Mouse (Mus musculus) CH12.LX (cell line): ENCODE measurements around the gene Olfr1360. TPM values are rescaled to one million over a fixed set of nuclear protein-coding genes. Genes with fewer than 3 reads are reported as not detected.
"Not testable (repeated sequence)": the region's sequence is repeated elsewhere in the genome, so short reads cannot be mapped to it uniquely, and the experiment has no call there.

Experiments
- DNase-seq: peaks from one replicate; pipeline ENCODE4 v3.0.0-alpha.2; 2013; ENCODE audit errors: extremely low read depth
- H3K27ac ChIP-seq: 2 replicates; pipeline ENCODE4 v1.5.1; 2012; ENCODE audit warnings: low read depth, mild to moderate bottlenecking, control low read depth, moderate library complexity; ENCODE audit not compliant: insufficient read depth
- H3K27me3 ChIP-seq: replicated peaks from 2 replicates; pipeline ENCODE3; 2012; ENCODE audit warnings: inconsistent platforms
- H3K36me3 ChIP-seq, 2 experiments: replicated peaks in 1 of 2; 2 replicates each; pipeline versions ENCODE3 to v1.6.1; 2012; ENCODE audit warnings: inconsistent platforms in 1 of 2, low read length in 1 of 2, mild to moderate bottlenecking in 1 of 2, mixed read lengths in 1 of 2, moderate library complexity in 1 of 2; ENCODE audit not compliant: control insufficient read depth in 1 of 2, insufficient read depth in 1 of 2
- H3K4me1 ChIP-seq, 2 experiments: 2 replicates each; pipeline ENCODE4 v1.6.1; 2012; ENCODE audit warnings: inconsistent platforms in 1 of 2, moderate library complexity in 1 of 2; ENCODE audit not compliant: insufficient read depth in 2 of 2, control insufficient read depth in 1 of 2
- H3K4me2 ChIP-seq: 2 replicates; pipeline ENCODE4 v1.6.1; 2012; ENCODE audit warnings: low read depth, mild to moderate bottlenecking, control low read depth; ENCODE audit not compliant: poor library complexity, insufficient read depth, severe bottlenecking
- H3K4me3 ChIP-seq, 3 experiments: fragments of 150-350 bp in 1 of 3; sonication (generic) in 1 of 3; replicated peaks in 1 of 3; 2 replicates each; pipeline versions ENCODE3 to v1.5.1; 2011 to 2012; ENCODE audit warnings: low read depth in 2 of 3, low read length in 2 of 3, mild to moderate bottlenecking in 2 of 3, moderate library complexity in 2 of 3, control low read depth in 1 of 3, improper control_type of control experiment in 1 of 3, inconsistent platforms in 1 of 3, mixed read lengths in 1 of 3; ENCODE audit not compliant: poor library complexity in 1 of 3
- H3K79me2 ChIP-seq: replicated peaks from 2 replicates; pipeline ENCODE4 v1.6.1; 2012; ENCODE audit warnings: mild to moderate bottlenecking, moderate library complexity; ENCODE audit not compliant: control insufficient read depth, poor library complexity, insufficient read depth, severe bottlenecking; ENCODE audit errors: extremely low read depth
- H3K9ac ChIP-seq: 2 replicates; pipeline ENCODE4 v1.6.1; 2012; ENCODE audit warnings: low read depth, mild to moderate bottlenecking, control low read depth, moderate library complexity; ENCODE audit not compliant: insufficient read depth
- H3K9me3 ChIP-seq: replicated peaks from 2 replicates; pipeline ENCODE3; 2012; ENCODE audit warnings: low read length, inconsistent platforms, mixed read lengths
- BHLHE40 ChIP-seq: IDR thresholded peaks from 2 replicates; pipeline ENCODE4 v1.6.1; 2011; ENCODE audit warnings: mild to moderate bottlenecking, low read depth, low read length, improper control_type of control experiment
- CHD1 ChIP-seq: IDR thresholded peaks from 2 replicates; pipeline ENCODE4 v1.6.1; 2012; ENCODE audit warnings: low read depth, low read length, improper control_type of control experiment, inconsistent platforms
- CHD2 ChIP-seq: IDR thresholded peaks from 2 replicates; pipeline ENCODE4 v1.6.1; 2011; ENCODE audit warnings: low read length, improper control_type of control experiment
- E2F4 ChIP-seq: IDR thresholded peaks from 2 replicates; pipeline ENCODE4 v1.6.1; 2011; ENCODE audit warnings: low read depth, low read length, improper control_type of control experiment; ENCODE audit not compliant: insufficient replicate concordance
- ELF1 ChIP-seq: IDR thresholded peaks from 2 replicates; pipeline ENCODE4 v1.6.1; 2014; ENCODE audit warnings: low read depth, mild to moderate bottlenecking, inconsistent platforms, low read length, improper control_type of control experiment
- EP300 ChIP-seq: IDR thresholded peaks from 2 replicates; pipeline ENCODE4 v1.6.1; 2011; ENCODE audit warnings: low read length, improper control_type of control experiment
- ETS1 ChIP-seq: conservative IDR thresholded peaks from 2 replicates; pipeline ENCODE4 v1.6.1; 2012; ENCODE audit warnings: low read depth, mild to moderate bottlenecking, inconsistent platforms, low read length, improper control_type of control experiment, moderate library complexity
- KAT2A ChIP-seq: IDR thresholded peaks from 2 replicates; pipeline ENCODE4 v1.6.1; 2012; ENCODE audit warnings: low read length, improper control_type of control experiment, inconsistent platforms; ENCODE audit not compliant: insufficient replicate concordance
- MAFK ChIP-seq: IDR thresholded peaks from 2 replicates; pipeline ENCODE4 v1.6.1; 2011; ENCODE audit warnings: low read length, improper control_type of control experiment; ENCODE audit not compliant: insufficient replicate concordance
- MAZ ChIP-seq: IDR thresholded peaks from 2 replicates; pipeline ENCODE4 v1.6.1; 2012; ENCODE audit warnings: low read depth, mild to moderate bottlenecking, inconsistent platforms, low read length, improper control_type of control experiment, moderate library complexity
- MEF2A ChIP-seq: IDR thresholded peaks from 2 replicates; pipeline ENCODE4 v1.6.1; 2014; ENCODE audit warnings: low read depth, mild to moderate bottlenecking, inconsistent platforms, low read length, improper control_type of control experiment, borderline replicate concordance
- MXI1 ChIP-seq: IDR thresholded peaks from 2 replicates; pipeline ENCODE4 v1.6.1; 2011; ENCODE audit warnings: mild to moderate bottlenecking, low read depth, low read length, improper control_type of control experiment
- MYC ChIP-seq: IDR thresholded peaks from 2 replicates; pipeline ENCODE4 v1.6.1; 2011; ENCODE audit warnings: low read depth, mild to moderate bottlenecking, improper control_type of control experiment, low read length
- NELFE ChIP-seq: IDR thresholded peaks from 2 replicates; pipeline ENCODE4 v1.6.1; 2011; ENCODE audit warnings: low read depth, low read length, improper control_type of control experiment
- NRF1 ChIP-seq: IDR thresholded peaks from 2 replicates; pipeline ENCODE4 v1.6.1; 2014; ENCODE audit warnings: low read depth, mild to moderate bottlenecking, inconsistent platforms, low read length, improper control_type of control experiment, moderate library complexity
- POLR2A ChIP-seq: IDR thresholded peaks from 2 replicates; pipeline ENCODE4 v1.6.1; 2011; ENCODE audit warnings: low read depth, mild to moderate bottlenecking, improper control_type of control experiment, low read length
- POLR2AphosphoS2 ChIP-seq: IDR thresholded peaks from 2 replicates; pipeline ENCODE4 v1.6.1; 2011; ENCODE audit warnings: low read depth, low read length, improper control_type of control experiment
- RAD21 ChIP-seq: IDR thresholded peaks from 2 replicates; pipeline ENCODE4 v1.6.1; 2011; ENCODE audit warnings: low read depth, mild to moderate bottlenecking, low read length, improper control_type of control experiment, moderate library complexity
- RCOR1 ChIP-seq: conservative IDR thresholded peaks from 2 replicates; pipeline ENCODE4 v1.6.1; 2012; ENCODE audit warnings: low read depth, mild to moderate bottlenecking, inconsistent platforms, low read length, improper control_type of control experiment
- SIN3A ChIP-seq: IDR thresholded peaks from 2 replicates; pipeline ENCODE4 v1.6.1; 2012; ENCODE audit warnings: low read length, improper control_type of control experiment, inconsistent platforms
- TBP ChIP-seq: conservative IDR thresholded peaks from 2 replicates; pipeline ENCODE4 v1.6.1; 2011; ENCODE audit warnings: low read depth, low read length, improper control_type of control experiment
- TCF12 ChIP-seq: IDR thresholded peaks from 2 replicates; pipeline ENCODE4 v1.6.1; 2014; ENCODE audit warnings: low read depth, mild to moderate bottlenecking, inconsistent platforms, low read length, improper control_type of control experiment
- UBTF ChIP-seq: IDR thresholded peaks from 2 replicates; pipeline ENCODE4 v1.6.1; 2012; ENCODE audit warnings: low read depth, mild to moderate bottlenecking, inconsistent platforms, low read length, improper control_type of control experiment, moderate library complexity
- USF2 ChIP-seq: conservative IDR thresholded peaks from 2 replicates; pipeline ENCODE4 v1.6.1; 2011; ENCODE audit warnings: low read depth, low read length, improper control_type of control experiment
- ZMIZ1 ChIP-seq: IDR thresholded peaks from 2 replicates; pipeline ENCODE4 v1.6.1; 2012; ENCODE audit warnings: low read depth, mild to moderate bottlenecking, inconsistent platforms, low read length, improper control_type of control experiment
- dilution Hi-C: fragments of 300-500 bp; cut with MboI; formaldehyde crosslinking; loops from 2 replicates; pipeline ENCODE4 v1.14.3; 2020; ENCODE audit warnings: low sequenced_read_pairs; ENCODE audit not compliant: extremely low pct_unique_long_range_greater_than_20kb, extremely low pct_ligation_motif_present
- in situ Hi-C: fragments of 300-500 bp; cut with MboI; formaldehyde crosslinking; loops from 3 replicates; pipeline ENCODE4 v1.14.3; 2019; ENCODE audit warnings: low sequenced_read_pairs, low pct_ligation_motif_present, low pct_unique_long_range_greater_than_20kb, mixed read lengths
- polyA plus RNA-seq: library from polyadenylated mRNA; unstranded; fragments of >175 nt; gene quantifications from 2 replicates; pipeline ENCODE4 v1.2.1, GENCODE M21; 2012; ENCODE audit warnings: low read depth; ENCODE audit not compliant: insufficient read length
- total RNA-seq, 2 experiments: library from RNA; depleted of rRNA; stranded (reverse); fragments of 300-350 nt in 1 of 2; fragments of >200 nt in 1 of 2; gene quantifications; 2 replicates each; pipeline ENCODE4 v1.2.3; 2012 to 2014

Olfr1360 gene
- total and polyA plus RNA-seq, 3 experiments: not detected

- H3K27ac ChIP-seq: peak within 1 kb of the TSS; percentile 95
- DNase-seq: peak; percentile 96
- in situ Hi-C loops: loop anchor here (25.0 kb wide), 2 partner anchors 221 to 329 kb away; partner anchors contain the start of gene Zfp184
- TF ChIP-seq CHD2 (peak; percentile 88), RCOR1 (peak; percentile 76; the same call in 1 of the 2 replicates), KAT2A (0 out of 2 replicates have a peak, but pooled peaks have one; percentile 16), NRF1 (peak; percentile 49), UBTF (0 out of 2 replicates have a peak, but pooled peaks have one; percentile 84), MEF2A (peak; percentile 28; the same call in 1 of the 2 replicates), ZMIZ1 (peak; percentile 31), NELFE (peak; percentile 13), MYC (0 out of 2 replicates have a peak, but pooled peaks have one; percentile 34), POLR2A (peak; percentile 63), MAZ (0 out of 2 replicates have a peak, but pooled peaks have one; percentile 49), TCF12 (peak; percentile 90), E2F4 (0 out of 2 replicates have a peak, but pooled peaks have one; percentile 77), SIN3A (peak; percentile 24; the same call in 1 of the 2 replicates), MXI1 (0 out of 2 replicates have a peak, but pooled peaks have one; percentile 36), TBP (peak; percentile 99)
- TF ChIP-seq, all 38 proteins: peak for 16; not testable (repeated sequence) for 22
- peak within 1 kb of the TSS; percentile 35 to 59 (median 50) for H3K4me3 ChIP-seq
- peak within 1 kb of the TSS; percentile 82 for H3K9ac ChIP-seq
- H3K79me2 ChIP-seq, dilution Hi-C loops, H3K27me3 ChIP-seq, H3K36me3 ChIP-seq, H3K9me3 ChIP-seq: not testable (repeated sequence)
- H3K4me1 ChIP-seq: peaks cover 2 to 30% of the 10 kb centered on the region in 2 experiments; a peak in 2 of 4 replicates
- peak within 1 kb of the TSS; percentile 94 for H3K4me2 ChIP-seq
Measured at GRCm38 (mm10) chr13:21715864-21716539, 38.8 kb upstream of the Olfr1360 start, which contains the start of the genes Hist1h2bl and Hist1h2ai. Gene Hist1h2bl (minus strand): TSS chr13:21716143. Gene Hist1h2ai (plus strand): TSS chr13:21716422.

- Histone ChIP-seq H3K4me1 (peaks cover 2 to 26% of the 10 kb centered on the region in 2 experiments; a peak in 2 of 4 replicates), H3K4me2 (peak overlapping the region; percentile 94), H3K9me3 (no peaks in the 10 kb centered on the region), H3K36me3 (no peaks in the 10 kb centered on the region), H3K79me2 (no peaks in the 10 kb centered on the region), H3K9ac (peak overlapping the region; percentile 41), H3K27ac (peak overlapping the region; percentile 81), H3K4me3 (peak overlapping the region; percentile 12 to 45 (median 23)), H3K27me3 (peaks cover 3% of the 10 kb centered on the region)
- dilution Hi-C loops (no loop called here), in situ Hi-C loops (loop anchor here (25.0 kb wide), 2 partner anchors 222 to 328 kb away; partner anchors contain the start of gene Zfp184)
- DNase-seq: peak; percentile 68
- TF ChIP-seq CHD1 (peak; percentile 73; the same call in 1 of the 2 replicates), RAD21 (no peak), KAT2A (no peak), ETS1 (0 out of 2 replicates have a peak, but pooled peaks have one; percentile 4), NRF1 (peak; percentile 72), E2F4 (no peak), POLR2A (peak; percentile 87), BHLHE40 (peak; percentile 2; the same call in 1 of the 2 replicates), MAFK (no peak), EP300 (no peak), MXI1 (0 out of 2 replicates have a peak, but pooled peaks have one; percentile 37), NELFE (peak; percentile 89; the same call in 1 of the 2 replicates), ZMIZ1 (peak; percentile 99; the same call in 1 of the 2 replicates), MYC (no peak; the same call in 1 of the 2 replicates), ELF1 (no peak), TBP (peak; percentile 55; the same call in 1 of the 2 replicates), USF2 (no peak), POLR2AphosphoS2 (peak; percentile 98), UBTF (peak; percentile 87; the same call in 1 of the 2 replicates)
Measured at GRCm38 (mm10) chr13:21715131-21715863, 38.1 kb upstream of the Olfr1360 start.
